Comparison of ENCODE assay signal across 30 mouse cellular contexts in genomic region chr10:117358891-117359290, GRCm38 (mm10).
"Had no signal": no experiment of that assay in that cellular context is flagged by ENCODE, and none has a peak within 500 bp of the region (broad histone marks: within the 10 kb centered on the region; RNA-seq: fewer than 3 reads in every experiment).

No protein-coding gene starts in this region.

- H3K27me3 ChIP-seq: heart, embryonic 12.5 days; heart, embryonic 13.5 days; heart, embryonic 15.5 days; hindbrain, embryonic 12.5 days; hindbrain, embryonic 13.5 days; hindbrain, embryonic 15.5 days; intestine, embryonic 15.5 days; kidney, embryonic 15.5 days had no signal

- DNase-seq: heart, postnatal 10 days; heart, postnatal 14 days; heart, postnatal 36 days; heart, postnatal 4 days; kidney, adult 11 months; kidney, adult 18-20 months; kidney, adult 2 months; kidney, adult 8-10 months; kidney, adult 9 months; kidney, postnatal 10 days; kidney, postnatal 14 days; kidney, postnatal 25 days; kidney, postnatal 36 days; kidney, postnatal 4 days; layer of hippocampus, adult 9-11 months; layer of hippocampus, postnatal 36 days had no signal

- H3K4me1 ChIP-seq: heart, embryonic 10.5 days; heart, embryonic 12.5 days; heart, embryonic 15.5 days; hindbrain, embryonic 10.5 days; hindbrain, embryonic 12.5 days; hindbrain, embryonic 13.5 days; hindbrain, embryonic 15.5 days; intestine, embryonic 15.5 days; kidney, embryonic 15.5 days had no signal

- H3K9ac ChIP-seq: heart, embryonic 12.5 days; heart, embryonic 13.5 days; heart, embryonic 15.5 days; hindbrain, embryonic 12.5 days; hindbrain, embryonic 13.5 days; hindbrain, embryonic 14.5 days; hindbrain, embryonic 15.5 days; intestine, embryonic 15.5 days; kidney, embryonic 15.5 days had no signal

- H3K27ac ChIP-seq: heart, embryonic 10.5 days; heart, embryonic 13.5 days; heart, embryonic 15.5 days; hindbrain, embryonic 10.5 days; hindbrain, embryonic 12.5 days; hindbrain, embryonic 13.5 days; hindbrain, embryonic 14.5 days; hindbrain, embryonic 15.5 days; hindbrain, postnatal 0 days; intestine, embryonic 15.5 days; kidney, embryonic 15.5 days; kidney, postnatal 0 days; layer of hippocampus, adult 2 months had no signal

- H3K4me3 ChIP-seq: heart, embryonic 10.5 days; heart, embryonic 12.5 days; heart, embryonic 13.5 days; heart, embryonic 15.5 days; hindbrain, embryonic 10.5 days; hindbrain, embryonic 12.5 days; hindbrain, embryonic 13.5 days; hindbrain, embryonic 15.5 days; intestine, embryonic 15.5 days; kidney, embryonic 15.5 days; layer of hippocampus, adult 2 months had no signal
